Mouse (Mus musculus) liver, embryonic 14.5 days (tissue): ENCODE data around the gene Hmgb1.

Experiments
- CTCF ChIP-seq: IDR thresholded peaks from 2 replicates; pipeline ENCODE4 v1.5.1; 2016; ENCODE audit warnings: antibody characterized with exemption, low read depth, control low read depth
- EP300 ChIP-seq: IDR thresholded peaks from 2 replicates; pipeline ENCODE4 v1.6.1; 2016; ENCODE audit warnings: antibody characterized with exemption, low read depth

DNA sequence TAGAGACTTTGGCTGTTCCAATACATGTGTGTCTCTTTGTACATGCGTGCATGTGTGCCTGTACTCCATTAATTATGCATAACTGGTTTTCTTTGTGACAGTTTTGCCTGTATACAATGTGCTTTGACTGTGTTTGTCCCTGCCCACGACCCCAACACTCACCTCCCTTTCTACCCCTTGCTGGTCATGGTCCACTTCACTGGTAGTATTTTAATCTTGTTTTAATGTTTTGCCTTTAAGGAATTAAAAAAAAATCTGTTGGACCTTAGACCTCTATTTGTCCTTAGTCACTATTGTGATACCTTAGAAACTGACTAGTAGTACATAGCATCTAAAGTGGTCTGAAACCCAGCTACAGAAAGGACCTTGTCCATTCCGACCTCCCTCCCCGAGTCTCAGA, 26.8 kb upstream of the Hmgb1 start:
- TF ChIP-seq EP300 (no peak), CTCF (no peak)
